Mouse (Mus musculus) liver, adult 2 months (tissue): Measurements from ENCODE around the gene Ulk4. TPM values are rescaled to one million over a fixed set of nuclear protein-coding genes. Genes with fewer than 3 reads are reported as not detected.

Experiments
- DNase-seq: peaks from one replicate; pipeline ENCODE4 v3.0.0-alpha.2; 2011; ENCODE audit warnings: low read depth, low spot score; ENCODE audit errors: extremely low read depth
- H3K27ac ChIP-seq: fragments of 200-500 bp; replicated peaks from 2 replicates; pipeline ENCODE4 v1.5.1; 2012; ENCODE audit warnings: low read depth, mild to moderate bottlenecking, control low read depth, inconsistent platforms, low read length; ENCODE audit not compliant: insufficient read depth
- H3K27me3 ChIP-seq: fragments of 200-500 bp; 2 replicates; pipeline ENCODE4 v1.6.1; 2012; ENCODE audit warnings: mild to moderate bottlenecking, moderate library complexity, low read length, inconsistent platforms; ENCODE audit not compliant: control insufficient read depth, insufficient read depth
- H3K36me3 ChIP-seq: fragments of 200-500 bp; 2 replicates; pipeline ENCODE4 v1.6.1; 2012; ENCODE audit warnings: low read length, inconsistent platforms; ENCODE audit not compliant: control insufficient read depth, insufficient read depth
- H3K4me1 ChIP-seq: fragments of 200-500 bp; 2 replicates; pipeline ENCODE4 v1.6.1; 2011; ENCODE audit warnings: low read length; ENCODE audit not compliant: control insufficient read depth, insufficient read depth
- H3K4me3 ChIP-seq: fragments of 200-500 bp; 2 replicates; pipeline ENCODE4 v1.5.1; 2011; ENCODE audit warnings: low read depth, mild to moderate bottlenecking, control low read depth, low read length, moderate library complexity; ENCODE audit not compliant: insufficient read depth
- H3K79me2 ChIP-seq: fragments of 200-500 bp; 2 replicates; pipeline ENCODE4 v1.6.1; 2012; ENCODE audit warnings: inconsistent platforms, mild to moderate bottlenecking, low read length, moderate library complexity; ENCODE audit not compliant: control insufficient read depth, insufficient read depth
- H3K9ac ChIP-seq: fragments of 200-500 bp; 2 replicates; pipeline ENCODE4 v1.6.1; 2012; ENCODE audit warnings: low read depth, mild to moderate bottlenecking, control low read depth, inconsistent platforms, low read length
- CTCF ChIP-seq: fragments of 200-500 bp; IDR thresholded peaks from 2 replicates; pipeline ENCODE4 v1.5.1; 2011; ENCODE audit warnings: low read depth, low read length, control low read depth
- POLR2A ChIP-seq: fragments of 200-500 bp; IDR thresholded peaks from 2 replicates; pipeline ENCODE4 v1.6.1; 2011; ENCODE audit warnings: low read length, control low read depth; ENCODE audit not compliant: insufficient read depth; ENCODE audit errors: extremely low read depth
- WGBS: fragments of 180-500 bp; shearing (Covaris S2); methylation state at CpG from one replicate; pipeline ENCODE4 v1.1.7; 2018; 5-methylcytosine and 5-hydroxymethylcytosine counted together
- polyA plus RNA-seq: library from polyadenylated mRNA; depleted of rRNA; stranded (reverse); fragments of >200 nt; gene quantifications from 2 replicates; pipeline ENCODE4 v1.2.3, GENCODE M21; 2012
- total RNA-seq: library from RNA; depleted of rRNA; stranded (reverse); fragments of >200 nt; gene quantifications from 2 replicates; pipeline ENCODE4 v1.2.3, GENCODE M21; 2014

Ulk4 gene
- total and polyA plus RNA-seq, 2 experiments, result under 0.01 to 0.24 TPM

GRCm38 (mm10) chr9:121084191-121084590 lies 192.8 kb downstream of the Ulk4 start:
- no peak overlapping the region for H3K27ac ChIP-seq
- TF ChIP-seq CTCF (no peak), POLR2A (no peak)
- H3K27me3 ChIP-seq, result no peaks in the 10 kb centered on the region
- H3K9ac ChIP-seq, result no peak overlapping the region
- H3K79me2 ChIP-seq, result no peaks in the 10 kb centered on the region
- H3K4me1 ChIP-seq, result no peaks in the 10 kb centered on the region
- WGBS, result 94% methylated on average over 4 of the region's 4 CpGs
- DNase-seq, result no peak
- no peaks in the 10 kb centered on the region for H3K36me3 ChIP-seq
- H3K4me3 ChIP-seq, result no peak overlapping the region

DNA sequence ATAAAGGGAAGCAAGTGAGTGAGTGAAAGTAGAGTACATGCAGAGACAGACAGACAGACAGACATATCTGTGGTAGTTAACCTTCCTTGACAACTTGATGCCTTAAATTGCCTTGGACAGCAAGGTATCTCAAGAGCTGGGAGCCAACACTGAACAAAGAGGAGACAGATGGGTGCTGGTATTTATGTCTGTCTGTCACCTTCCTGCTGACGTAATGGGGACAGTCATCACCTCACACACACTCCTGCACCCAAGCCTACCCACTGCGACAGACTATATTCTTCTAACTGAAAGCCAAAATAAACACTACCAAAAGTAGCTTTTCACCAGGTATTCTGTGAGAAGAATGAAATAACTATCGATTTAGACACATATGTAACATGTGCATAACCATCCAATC lies 196.2 kb downstream of the Ulk4 start:
- Histone ChIP-seq H3K36me3 (no peaks in the 10 kb centered on the region), H3K9ac (no peak overlapping the region), H3K27ac (no peak overlapping the region), H3K4me3 (no peak overlapping the region), H3K4me1 (no peaks in the 10 kb centered on the region), H3K27me3 (no peaks in the 10 kb centered on the region), H3K79me2 (no peaks in the 10 kb centered on the region)
- 91% methylated on average over 3 of the region's 3 CpGs for WGBS
- no peak for DNase-seq
- no peak for TF ChIP-seq POLR2A
- no peak for TF ChIP-seq CTCF

DNA sequence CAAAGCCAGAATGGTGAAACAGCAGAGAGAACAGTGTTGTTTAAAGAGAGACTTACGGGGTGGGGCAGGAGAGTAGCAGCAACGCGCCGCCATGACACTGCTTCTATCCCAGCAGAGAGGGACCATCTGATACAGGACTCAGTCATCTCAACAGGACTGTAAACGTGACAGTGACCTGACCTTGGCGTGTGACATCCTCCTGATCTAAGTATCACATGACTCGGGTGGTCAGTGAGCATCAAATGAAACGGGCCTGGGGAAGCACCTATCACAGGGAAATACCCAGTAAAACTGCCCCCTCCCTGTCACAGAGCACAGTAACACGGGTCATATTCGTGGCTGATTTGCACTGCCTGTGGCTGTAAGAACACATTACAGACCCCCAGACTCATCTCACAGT lies 196.6 kb downstream of the Ulk4 start:
- 76% methylated on average over 10 of the region's 10 CpGs for WGBS
- no peak for DNase-seq
- TF ChIP-seq POLR2A, result no peak
- no peak for TF ChIP-seq CTCF

DNA sequence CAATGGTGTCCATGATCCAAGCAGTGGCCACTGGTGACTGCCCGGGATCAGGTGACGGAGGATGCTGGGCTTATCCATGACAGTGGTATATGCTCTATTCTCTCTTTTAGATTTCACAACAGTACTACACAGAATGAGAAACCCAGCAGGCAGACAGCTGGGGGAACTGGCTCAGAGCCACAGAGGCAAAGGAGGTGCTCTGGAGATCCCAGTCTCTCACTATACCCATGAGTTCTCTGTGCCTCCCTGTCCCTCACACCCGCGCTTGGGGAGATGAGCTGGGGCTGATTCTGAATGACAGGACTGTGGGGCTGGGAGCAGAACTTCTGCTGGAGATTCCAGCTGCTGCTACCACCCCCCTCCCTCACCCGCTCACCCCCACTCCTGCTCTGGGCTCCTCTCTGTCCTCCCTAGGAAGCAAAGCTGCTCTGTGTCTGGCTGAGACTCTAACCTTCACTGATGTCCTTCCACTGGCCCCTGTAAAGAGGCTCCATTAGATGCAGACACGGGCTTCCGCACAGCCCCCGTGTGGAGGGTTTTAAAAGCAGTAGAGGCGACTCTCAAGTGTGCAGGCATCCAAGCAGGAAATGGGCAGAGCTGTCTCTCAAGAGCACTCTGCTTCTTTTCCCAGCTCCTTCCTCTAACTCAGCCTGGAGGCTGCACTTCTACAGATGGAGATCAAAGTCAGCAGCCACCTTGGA lies 197.5 kb downstream of the Ulk4 start:
- TF ChIP-seq CTCF, result no peak
- no peak for TF ChIP-seq POLR2A
- 57% methylated on average over 9 of the region's 9 CpGs for whole genome bisulfite sequencing
- DNase-seq, result no peak

More for the DNA sequence above, 196.6 kb downstream of the Ulk4 start:
- Histone ChIP-seq H3K9ac (no peak overlapping the region), H3K36me3 (no peaks in the 10 kb centered on the region), H3K4me1 (no peaks in the 10 kb centered on the region), H3K79me2 (no peaks in the 10 kb centered on the region), H3K27ac (no peak overlapping the region), H3K27me3 (no peaks in the 10 kb centered on the region), H3K4me3 (no peak overlapping the region)

GRCm38 (mm10) chr9:121076291-121076690 lies 200.7 kb downstream of the Ulk4 start:
- Histone ChIP-seq H3K4me3 (no peak overlapping the region), H3K27me3 (no peaks in the 10 kb centered on the region), H3K9ac (no peak overlapping the region), H3K4me1 (no peaks in the 10 kb centered on the region), H3K79me2 (no peaks in the 10 kb centered on the region), H3K27ac (no peak overlapping the region), H3K36me3 (no peaks in the 10 kb centered on the region)
- TF ChIP-seq CTCF (no peak), POLR2A (no peak)
- no peak for DNase-seq
- 39% methylated on average over 12 of the region's 12 CpGs for WGBS

More for the DNA sequence above, 197.5 kb downstream of the Ulk4 start:
- Histone ChIP-seq H3K9ac (no peak overlapping the region), H3K27me3 (no peaks in the 10 kb centered on the region), H3K36me3 (no peaks in the 10 kb centered on the region), H3K79me2 (no peaks in the 10 kb centered on the region), H3K4me1 (no peaks in the 10 kb centered on the region), H3K4me3 (no peak overlapping the region), H3K27ac (no peak overlapping the region)

DNA sequence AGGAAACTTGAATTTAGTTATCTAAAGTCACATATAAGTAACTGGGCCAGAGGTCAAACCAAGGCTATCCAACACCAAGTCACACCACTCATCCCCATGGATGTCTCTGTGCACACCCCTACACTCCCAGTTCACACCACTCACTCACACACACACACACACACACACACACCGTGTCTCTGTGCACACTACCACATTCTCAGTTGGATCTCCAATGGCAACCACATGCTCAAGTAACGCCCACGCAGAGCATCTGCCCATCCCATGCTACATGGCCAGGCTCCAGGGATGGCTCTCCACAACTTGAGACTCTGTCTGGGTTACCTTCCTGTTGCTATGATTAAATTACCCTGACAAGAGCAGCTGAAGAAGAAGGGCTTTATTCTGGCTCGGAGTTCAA lies 201.8 kb downstream of the Ulk4 start:
- 92% methylated on average over 4 of the region's 4 CpGs for WGBS
- no peak overlapping the region for H3K27ac ChIP-seq
- H3K27me3 ChIP-seq, result no peaks in the 10 kb centered on the region
- H3K9ac ChIP-seq, result no peak overlapping the region
- no peaks in the 10 kb centered on the region for H3K4me1 ChIP-seq
- no peaks in the 10 kb centered on the region for H3K79me2 ChIP-seq
- no peaks in the 10 kb centered on the region for H3K36me3 ChIP-seq
- no peak for TF ChIP-seq POLR2A
- no peak for TF ChIP-seq CTCF
- no peak for DNase-seq
- no peak overlapping the region for H3K4me3 ChIP-seq
